Mouse (Mus musculus) olfactory bulb, adult 2 months (tissue): ENCODE measurements around the gene Tmem114.

Experiments used
- CTCF ChIP-seq: fragments of 200-500 bp; IDR thresholded peaks from 2 replicates; pipeline ENCODE4 v1.5.1; 2012; ENCODE audit warnings: low read depth, mild to moderate bottlenecking, low read length, moderate library complexity; ENCODE audit not compliant: insufficient read depth
- POLR2A ChIP-seq: fragments of 200-500 bp; IDR thresholded peaks from 2 replicates; pipeline ENCODE4 v1.6.1; 2012; ENCODE audit warnings: mild to moderate bottlenecking, low read depth, low read length, moderate library complexity; ENCODE audit not compliant: insufficient read depth

DNA sequence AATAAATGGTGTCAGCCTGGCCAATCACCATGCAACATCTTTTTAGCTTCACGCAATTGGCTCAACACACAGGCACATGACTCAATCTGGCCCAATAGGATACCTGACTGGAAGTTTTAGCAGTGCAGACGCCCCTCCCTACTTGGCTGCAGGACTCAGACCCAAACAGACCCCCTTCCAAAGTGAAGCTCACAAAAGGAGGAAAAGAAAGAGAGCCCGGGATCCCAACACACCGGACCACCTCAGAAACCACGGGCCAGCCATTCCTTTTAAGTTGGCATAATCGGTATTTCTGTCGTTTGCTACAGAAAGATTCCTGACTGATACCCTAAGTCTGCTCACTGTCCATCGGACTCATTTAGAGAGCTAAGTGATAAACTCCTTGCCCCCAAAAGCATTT, 5.3 kb downstream of the Tmem114 start:
- TF ChIP-seq POLR2A (no peak), CTCF (no peak)
